ENCODE assay signal across 8 mouse cellular contexts in the genomic region with DNA sequence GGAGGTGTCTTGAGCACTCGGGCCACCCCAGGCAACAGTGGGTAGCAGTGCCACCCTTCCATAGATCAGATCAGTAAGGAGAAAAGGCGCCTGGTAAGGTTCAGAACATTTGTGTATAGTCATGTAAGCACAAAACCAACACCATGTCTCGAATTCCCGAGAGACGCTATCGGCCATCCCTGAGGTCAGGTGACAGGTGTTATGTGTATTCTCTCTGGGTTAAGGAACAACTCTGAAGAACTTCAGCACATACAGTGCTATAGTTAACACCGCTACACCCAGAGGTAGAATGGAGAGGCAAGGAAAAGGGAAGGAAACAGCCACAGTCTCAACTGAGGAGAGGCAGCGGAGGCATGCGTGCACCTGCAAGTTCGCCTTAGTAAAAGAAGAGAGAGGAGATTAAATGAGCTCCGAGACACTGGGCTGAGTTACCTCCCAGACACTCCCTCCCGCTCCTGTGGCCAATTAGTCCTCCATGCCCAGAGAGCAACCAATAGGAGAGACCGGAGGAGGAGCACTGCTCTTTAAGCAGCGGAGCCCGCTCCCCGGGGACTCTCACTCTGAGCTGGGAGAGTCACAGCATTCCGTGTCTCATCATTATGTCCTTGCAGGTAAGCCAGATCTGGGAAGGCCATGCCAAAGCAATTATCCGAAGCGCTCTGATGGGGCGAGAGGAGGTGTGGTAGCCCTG. TPM values are rescaled to one million over a fixed set of nuclear protein-coding genes. Genes with fewer than 3 reads are reported as not detected.
A peak's percentile ranks its signal among the peaks of the same experiment; 100 is the strongest.
DNase-seq lines count a peak whose midpoint lies in the region; ATAC-seq and TF ChIP-seq lines count a peak whose summit lies in the region.

Gene Acbd7 (plus strand): TSS at position 558 of the 691 bp plus-strand sequence.

- H3K36me3 ChIP-seq in MEL (ENCODE audit: control insufficient read depth in 1 of 2, insufficient read depth in 2 of 2, low read length in 2 of 2), result peaks cover 0 to 10% of the 10 kb centered on the region in 2 experiments; a peak in 2 of 4 replicates
- H3K36me3 ChIP-seq in forebrain, embryonic 13.5 days (ENCODE audit: poor library complexity, severe bottlenecking), result no peaks in the 10 kb centered on the region

- H3K27me3 ChIP-seq in MEL (ENCODE audit: control insufficient read depth in 1 of 2, insufficient read depth in 2 of 2, low read length in 2 of 2), result no peaks in the 10 kb centered on the region
- peaks cover 18% of the 10 kb centered on the region; the same call in 1 of the 2 replicates for H3K27me3 ChIP-seq in forebrain, embryonic 13.5 days

- H3K27ac ChIP-seq in MEL (ENCODE audit: control insufficient read depth, low read depth, low read length), result peak within 1 kb of the TSS; percentile 1; the same call in 1 of the 2 replicates
- no peak within 1 kb of the TSS for H3K27ac ChIP-seq in forebrain, embryonic 13.5 days

- peak within 1 kb of the TSS; percentile 54 to 56 for H3K4me3 ChIP-seq in MEL (ENCODE audit: control insufficient read depth in 1 of 2, insufficient read depth in 1 of 2, low read depth in 2 of 2, low read length in 2 of 2)
- H3K4me3 ChIP-seq in forebrain, embryonic 13.5 days, result peak within 1 kb of the TSS; percentile 27

- DNase-seq in MEL (ENCODE audit: low read depth, low spot score), result peak; percentile 94
- peak; percentile 71 for DNase-seq in layer of hippocampus, adult 9-11 months
- DNase-seq in lung, postnatal 10 days, result peak; percentile 62
- DNase-seq in retina, adult 2 months (ENCODE audit: low read depth, low spot score), result peak; percentile 76
- peak; percentile 71 for DNase-seq in thymus, postnatal 14 days

- TF ChIP-seq CTCF in MEL (IDR thresholded peaks at IDR 0.05 in 2 of 3, conservative IDR thresholded peaks at IDR 0.05 in 1 of 3; ENCODE audit: control insufficient read depth in 1 of 3, insufficient read depth in 1 of 3, low read depth in 2 of 3, low read length in 3 of 3, poor library complexity in 1 of 3, severe bottlenecking in 1 of 3), result no peak

- peak within 1 kb of the TSS; percentile 43 for H3K9ac ChIP-seq in MEL (ENCODE audit: control insufficient read depth, low read depth, low read length, poor library complexity, severe bottlenecking)
- peak within 1 kb of the TSS; percentile 43; the same call in 1 of the 2 replicates for H3K9ac ChIP-seq in forebrain, embryonic 13.5 days

- ATAC-seq in cerebellum, adult (ENCODE audit: insufficient number of reproducible peaks, low FRiP score, low TSS enrichment), result peak; percentile 50
- ATAC-seq in forebrain, embryonic 13.5 days, result no peak
- ATAC-seq in hematopoietic stem cell, adult 5-6 weeks (replicated peaks in 1 of 2; ENCODE audit: insufficient read depth in 1 of 2, low FRiP score in 2 of 2, low TSS enrichment in 1 of 2, low read depth in 1 of 2, poor library complexity in 2 of 2, severe bottlenecking in 2 of 2), result peak; percentile 63 to 65

- no peaks in the 10 kb centered on the region for H3K9me3 ChIP-seq in MEL (replicated peaks; ENCODE audit: insufficient read depth, low read length)
- no peaks in the 10 kb centered on the region for H3K9me3 ChIP-seq in forebrain, embryonic 13.5 days (replicated peaks)

- TF ChIP-seq EP300 in MEL (IDR thresholded peaks at IDR 0.05; ENCODE audit: low read depth in 1 of 2, low read length in 2 of 2), result no peak

- H3K79me2 ChIP-seq in MEL (ENCODE audit: control insufficient read depth, insufficient read depth, low read length, poor library complexity), result peaks cover 16% of the 10 kb centered on the region

- peaks cover 2 to 14% of the 10 kb centered on the region in 2 experiments; a peak in 3 of 4 replicates for H3K4me1 ChIP-seq in MEL (ENCODE audit: control insufficient read depth in 1 of 2, insufficient read depth in 2 of 2, low read length in 2 of 2)
- peaks cover 22% of the 10 kb centered on the region for H3K4me1 ChIP-seq in forebrain, embryonic 13.5 days

- peak within 1 kb of the TSS; percentile 66 for H3K4me2 ChIP-seq in forebrain, embryonic 13.5 days

- TF ChIP-seq RAD21 in MEL (IDR thresholded peaks at IDR 0.05; ENCODE audit: low read depth, low read length), result no peak

- TF ChIP-seq POLR2A in MEL (IDR thresholded peaks at IDR 0.05; ENCODE audit: control insufficient read depth in 1 of 2, insufficient read depth in 1 of 2, low read depth in 1 of 2, low read length in 2 of 2, poor library complexity in 1 of 2), result peak; percentile 53 to 94; a peak in 3 of 4 replicates

- WGBS in forebrain, embryonic 13.5 days, result 4% methylated on average over 20 of the region's 20 CpGs

TF ChIP-seq in MEL, 35 proteins besides CTCF, POLR2A, EP300 and RAD21:
- TF ChIP-seq ELF1 (IDR thresholded peaks at IDR 0.05; ENCODE audit: low read depth, low read length) (no peak), ZMIZ1 (IDR thresholded peaks at IDR 0.05; ENCODE audit: low read depth, low read length) (peak; percentile 60), HCFC1 (IDR thresholded peaks at IDR 0.05; ENCODE audit: low read depth, low read length) (0 out of 2 replicates have a peak, but pooled peaks have one; percentile 49), ETS1 (IDR thresholded peaks at IDR 0.05; ENCODE audit: low read depth, low read length) (no peak), MYC (IDR thresholded peaks at IDR 0.05; ENCODE audit: low read depth, low read length) (0 out of 2 replicates have a peak, but pooled peaks have one; percentile 49), MAFK (IDR thresholded peaks at IDR 0.05; ENCODE audit: borderline replicate concordance, low read depth, low read length) (no peak), POLR2AphosphoS5 (IDR thresholded peaks at IDR 0.05; ENCODE audit: borderline replicate concordance, low read depth, low read length) (no peak), SMC3 (IDR thresholded peaks at IDR 0.05; ENCODE audit: low read depth, low read length) (no peak), MEF2A (IDR thresholded peaks at IDR 0.05; ENCODE audit: extremely low read depth, insufficient replicate concordance, low read depth, low read length, poor library complexity, severe bottlenecking) (no peak), KAT2A (conservative IDR thresholded peaks at IDR 0.05; ENCODE audit: low read depth, low read length) (no peak), TBP (IDR thresholded peaks at IDR 0.05; ENCODE audit: low read depth, low read length) (peak; percentile 96), UBTF (IDR thresholded peaks at IDR 0.05; ENCODE audit: borderline replicate concordance, insufficient read depth, low read depth, low read length) (no peak), POLR2AphosphoS2 (IDR thresholded peaks at IDR 0.05; ENCODE audit: low read length) (peak; percentile 87), CHD2 (IDR thresholded peaks at IDR 0.05; ENCODE audit: low read length) (no peak), MAZ (IDR thresholded peaks at IDR 0.05; ENCODE audit: low read depth, low read length) (no peak), BHLHE40 (IDR thresholded peaks at IDR 0.05; ENCODE audit: borderline replicate concordance, low read depth, low read length) (no peak), NELFE (IDR thresholded peaks at IDR 0.05; ENCODE audit: low read depth, low read length) (peak; percentile 80), GATA1 (IDR thresholded peaks at IDR 0.05; ENCODE audit: low read depth, low read length) (no peak), GABPA (IDR thresholded peaks at IDR 0.05; ENCODE audit: low read depth, low read length) (no peak), MYB (IDR thresholded peaks at IDR 0.05; ENCODE audit: low read depth, low read length) (no peak), E2F4 (IDR thresholded peaks at IDR 0.05; ENCODE audit: borderline replicate concordance, low read depth, low read length) (no peak), SIN3A (IDR thresholded peaks at IDR 0.05; ENCODE audit: low read length) (peak; percentile 57; the same call in 1 of the 2 replicates), NRF1 (IDR thresholded peaks at IDR 0.05; ENCODE audit: insufficient read depth, low read depth, low read length, poor library complexity, severe bottlenecking) (peak; percentile 34; the same call in 1 of the 2 replicates), ZC3H11A (IDR thresholded peaks at IDR 0.05; ENCODE audit: low read depth, low read length) (no peak), RCOR1 (IDR thresholded peaks at IDR 0.05; ENCODE audit: low read depth, low read length) (no peak), MAX (IDR thresholded peaks at IDR 0.05; ENCODE audit: low read length) (peak; percentile 54), ZNF384 (IDR thresholded peaks at IDR 0.05; ENCODE audit: low read depth, low read length) (no peak), USF1 (IDR thresholded peaks at IDR 0.05; ENCODE audit: low read depth, low read length) (peak; percentile 54), JUND (IDR thresholded peaks at IDR 0.05; ENCODE audit: low read depth, low read length) (no peak), TAL1 (IDR thresholded peaks at IDR 0.05; ENCODE audit: low read length) (no peak), TCF12 (IDR thresholded peaks at IDR 0.05; ENCODE audit: low read depth, low read length) (peak; percentile 52), USF2 (IDR thresholded peaks at IDR 0.05; ENCODE audit: borderline replicate concordance in 1 of 2, insufficient read depth in 1 of 2, low read depth in 1 of 2, low read length in 2 of 2) (no peak), CHD1 (IDR thresholded peaks at IDR 0.05; ENCODE audit: low read depth, low read length) (no peak), MXI1 (IDR thresholded peaks at IDR 0.05; ENCODE audit: low read depth, low read length) (peak; percentile 83), ZKSCAN1 (IDR thresholded peaks at IDR 0.05; ENCODE audit: low read depth, low read length) (no peak)
TF ChIP-seq in MEL: peak in this region for 12.

RNA-seq across cellular contexts. Expression of gene Acbd7, which starts in this region (rescaled TPM):
- 3.7 and 5.7 TPM in 2 replicates for total RNA-seq in MEL (2012; rRNA removed)
- 1 to 10 TPM in 1 of 2 experiments, not detected in 1; 2.9 TPM for polyA plus RNA-seq in MEL (2012; ENCODE audit: insufficient read depth in 1 of 2, insufficient read length in 2 of 2, low read depth in 1 of 2, low replicate concordance in 2 of 2, missing spikeins in 1 of 2)
- 0.58 and 1.2 TPM in 2 replicates for polyA plus RNA-seq in forebrain, embryonic 13.5 days (2015; fragmentation: Nextera tagmentation; extraction: Ambion mirVana)
- not detected in 2 replicates for total RNA-seq in hematopoietic stem cell, adult 5-6 weeks (2017)

Comparison
In these comparisons a context has a peak if more than half of its experiments do, and no peak if none do; other contexts are left out.
1. Peak in ATAC-seq in hematopoietic stem cell, adult 5-6 weeks; RNA of the gene not detected or under 1 TPM.